Mouse (Mus musculus) forebrain, embryonic 11.5 days (tissue): ENCODE measurements around the gene Pgm5. TPM values are rescaled to one million over a fixed set of nuclear protein-coding genes. Genes with fewer than 3 reads are reported as not detected.

Experiments used
- ATAC-seq: fragments of 200-750 bp; cut with Nextera tagmentation; replicated peaks from 2 replicates; pipeline ENCODE4 v1.8.0; 2017; ENCODE audit warnings: moderate TSS enrichment; ENCODE audit not compliant: low FRiP score
- DNase-seq: peaks from one replicate; pipeline ENCODE4 v3.0.0-alpha.2; 2017; ENCODE audit warnings: low spot score
- H3K27ac ChIP-seq: fragments of 300-500 bp; sonication (generic); 2 replicates; pipeline ENCODE4 v1.5.1; 2014; ENCODE audit warnings: low read depth, low read length
- H3K27me3 ChIP-seq: fragments of 300-500 bp; sonication (generic); 2 replicates; pipeline ENCODE4 v1.6.1; 2014; ENCODE audit warnings: mild to moderate bottlenecking, low read length, mixed read lengths; ENCODE audit not compliant: control insufficient read depth, insufficient read depth
- H3K36me3 ChIP-seq: fragments of 300-500 bp; sonication (generic); 2 replicates; pipeline ENCODE4 v1.6.1; 2014; ENCODE audit warnings: mild to moderate bottlenecking, low read length, moderate library complexity, mixed read lengths; ENCODE audit not compliant: control insufficient read depth, insufficient read depth
- H3K4me1 ChIP-seq: fragments of 300-500 bp; sonication (generic); replicated peaks from 2 replicates; pipeline ENCODE4 v1.6.1; 2014; ENCODE audit warnings: low read length, mixed read lengths; ENCODE audit not compliant: control insufficient read depth, insufficient read depth
- H3K4me2 ChIP-seq: fragments of 300-500 bp; sonication (generic); 2 replicates; pipeline ENCODE4 v1.6.1; 2014; ENCODE audit warnings: low read depth, mild to moderate bottlenecking, low read length, moderate library complexity, mixed read lengths; ENCODE audit not compliant: severe bottlenecking
- H3K4me3 ChIP-seq: fragments of 300-500 bp; sonication (generic); 2 replicates; pipeline ENCODE4 v1.5.1; 2014; ENCODE audit warnings: low read depth, low read length
- H3K9ac ChIP-seq: fragments of 300-500 bp; sonication (generic); 2 replicates; pipeline ENCODE4 v1.6.1; 2014; ENCODE audit warnings: low read length
- H3K9me3 ChIP-seq: fragments of 300-500 bp; sonication (generic); 2 replicates; pipeline ENCODE4 v1.6.1; 2016; ENCODE audit warnings: low read length, mixed read lengths; ENCODE audit not compliant: control insufficient read depth
- WGBS: fragments of 180-500 bp; shearing (Covaris S2); extraction: QIAGEN DNeasy Blood & Tissue Kit; methylation state at CpG from one replicate; pipeline ENCODE4 v1.1.7; 2014; 5-methylcytosine and 5-hydroxymethylcytosine counted together
- polyA plus RNA-seq: library from polyadenylated mRNA; unstranded; fragments of >200 nt; fragmentation: Nextera tagmentation; extraction: Ambion mirVana; gene quantifications from 2 replicates; pipeline ENCODE4 v1.2.1, GENCODE M21; 2014

The Pgm5 gene
- polyA plus RNA-seq, 1 experiment from 2014 or later = 0.35 TPM

DNA sequence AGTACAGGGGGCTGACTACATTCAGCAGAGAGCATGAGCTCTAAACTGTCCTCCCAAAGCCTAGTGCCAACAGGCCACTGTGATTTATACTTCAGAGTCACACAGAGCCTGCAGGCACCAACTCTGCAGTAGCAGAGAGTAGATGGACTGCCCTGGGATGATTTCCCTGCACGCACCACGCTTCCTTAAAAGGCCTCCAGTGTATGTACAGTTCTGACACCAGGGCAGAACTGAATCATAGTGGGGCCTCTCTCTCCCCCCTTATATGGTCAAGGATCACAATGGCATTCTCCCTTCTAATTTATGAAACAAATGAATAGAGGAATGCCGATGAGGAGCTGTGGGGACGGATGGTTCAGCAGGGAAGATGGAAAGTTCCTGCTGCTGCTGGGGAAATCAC, 91.3 kb downstream of the Pgm5 start:
- Histone ChIP-seq H3K9me3 (no peaks in the 10 kb centered on the region), H3K4me2 (no peak overlapping the region), H3K27ac (no peak overlapping the region), H3K27me3 (no peaks in the 10 kb centered on the region), H3K36me3 (no peaks in the 10 kb centered on the region), H3K4me3 (no peak overlapping the region), H3K9ac (no peak overlapping the region), H3K4me1 (no peaks in the 10 kb centered on the region)
- ATAC-seq (no peak), DNase-seq (no peak)
- WGBS = 82% methylated on average over 4 of the region's 4 CpGs

DNA sequence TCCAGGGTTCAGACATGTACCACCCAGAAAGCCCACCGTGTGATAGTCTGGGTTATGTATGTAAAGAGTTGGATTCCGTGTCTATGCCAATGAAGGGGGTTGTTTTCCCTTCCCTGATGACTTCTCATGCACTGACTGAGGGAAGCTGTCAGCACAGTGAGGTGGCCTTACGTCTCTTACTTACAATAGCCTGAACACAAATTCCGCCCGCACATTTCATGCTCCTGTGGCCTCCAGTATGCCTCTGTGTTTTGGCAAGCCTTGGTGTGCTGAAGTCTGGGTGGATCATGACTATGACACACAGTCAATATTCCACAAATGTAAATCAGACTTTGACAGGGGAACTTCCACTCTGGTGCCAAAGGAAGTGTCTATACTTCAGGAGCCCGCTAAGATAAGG, 94.3 kb downstream of the Pgm5 start:
- Histone ChIP-seq H3K4me1 (no peaks in the 10 kb centered on the region), H3K4me2 (no peak overlapping the region), H3K9me3 (no peaks in the 10 kb centered on the region), H3K27me3 (no peaks in the 10 kb centered on the region), H3K4me3 (no peak overlapping the region), H3K36me3 (no peaks in the 10 kb centered on the region), H3K27ac (no peak overlapping the region), H3K9ac (no peak overlapping the region)
- no peak for ATAC-seq
- DNase-seq = no peak
- WGBS = 86% methylated on average over 6 of the region's 6 CpGs

DNA sequence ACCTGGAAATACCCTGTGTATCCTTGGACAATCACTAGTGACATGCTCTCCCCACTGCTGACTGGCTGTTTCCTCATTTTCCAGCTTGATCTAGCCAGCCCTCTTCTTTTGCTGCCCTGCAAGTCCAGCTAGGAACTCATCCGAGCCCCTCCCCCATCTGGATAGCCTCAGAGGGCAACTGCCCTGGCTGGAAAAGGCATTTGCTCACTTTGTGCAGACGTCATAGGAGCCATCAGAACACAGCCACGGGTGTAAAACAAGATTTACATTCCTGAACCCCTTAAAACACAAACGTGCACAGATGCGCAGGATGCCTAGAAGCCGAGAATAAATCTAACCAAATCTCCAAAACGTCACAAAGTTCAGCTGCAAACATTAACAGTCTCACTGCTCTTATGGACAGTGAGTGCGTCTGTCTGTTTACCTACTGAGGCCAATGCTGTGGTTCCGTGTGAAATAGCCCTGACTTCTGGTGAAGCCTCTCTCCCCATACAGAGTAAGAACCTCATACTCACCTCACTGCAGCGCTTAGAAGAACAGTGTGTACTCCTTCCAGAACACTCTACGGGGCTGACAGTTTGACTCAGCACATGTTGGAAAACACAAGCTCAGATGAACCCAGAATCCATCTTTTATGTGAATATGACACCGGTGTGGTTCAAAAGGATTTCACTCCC, 99.0 kb downstream of the Pgm5 start:
- no peak overlapping the region for H3K9ac ChIP-seq
- H3K9me3 ChIP-seq = no peaks in the 10 kb centered on the region
- DNase-seq = no peak
- WGBS = 79% methylated on average over 12 of the region's 12 CpGs
- H3K4me2 ChIP-seq = no peak overlapping the region
- H3K4me1 ChIP-seq = no peaks in the 10 kb centered on the region
- no peaks in the 10 kb centered on the region for H3K27me3 ChIP-seq
- H3K27ac ChIP-seq = no peak overlapping the region
- no peak overlapping the region for H3K4me3 ChIP-seq
- no peak for ATAC-seq
- no peaks in the 10 kb centered on the region for H3K36me3 ChIP-seq

DNA sequence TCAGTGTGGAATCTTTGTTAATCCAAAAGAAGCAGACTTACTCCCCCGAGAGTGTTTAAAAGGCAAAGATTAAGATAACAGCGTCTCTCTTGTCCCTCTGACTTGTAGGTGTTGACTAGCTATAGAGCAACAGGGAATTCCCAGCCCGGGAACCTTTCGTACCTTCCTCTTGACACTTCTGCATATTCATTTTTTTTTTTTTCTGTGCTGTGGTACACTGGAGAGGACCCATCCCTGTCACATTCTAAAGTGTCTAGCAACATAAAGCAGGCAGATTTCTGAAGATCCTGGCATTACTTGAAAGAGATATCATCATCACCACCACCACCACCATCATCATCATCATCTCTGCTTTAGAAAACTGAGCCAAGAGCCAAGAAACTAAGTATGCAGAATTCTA, 105.0 kb downstream of the Pgm5 start:
- WGBS = 86% methylated on average over 4 of the region's 4 CpGs
- no peak for DNase-seq

DNA sequence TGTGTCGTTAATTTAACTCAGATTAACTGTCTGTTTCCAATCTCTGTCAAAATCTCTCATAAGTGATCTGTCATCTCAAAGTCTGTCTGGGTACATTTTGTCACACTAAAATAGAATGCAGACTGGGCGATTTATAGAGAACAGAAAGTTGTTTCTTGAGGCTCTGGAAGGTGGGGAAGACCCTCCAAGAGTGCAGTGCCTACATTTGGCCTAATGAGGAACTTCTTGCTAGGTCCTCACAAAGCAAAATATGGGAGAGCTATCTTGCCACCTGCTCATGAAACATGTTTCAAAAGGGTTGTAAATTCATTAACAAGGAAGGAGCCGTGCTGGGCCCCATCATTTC, 107.2 kb downstream of the Pgm5 start:
- no peak overlapping the region for H3K27ac ChIP-seq
- H3K4me3 ChIP-seq = no peak overlapping the region
- 88% methylated on average over 3 of the region's 3 CpGs for WGBS
- H3K4me2 ChIP-seq = no peak overlapping the region
- no peaks in the 10 kb centered on the region for H3K27me3 ChIP-seq
- H3K9ac ChIP-seq = no peak overlapping the region
- H3K9me3 ChIP-seq = no peaks in the 10 kb centered on the region
- ATAC-seq (no peak), DNase-seq (no peak)
- H3K4me1 ChIP-seq = no peaks in the 10 kb centered on the region
- H3K36me3 ChIP-seq = no peaks in the 10 kb centered on the region

More for the DNA sequence above, 105.0 kb downstream of the Pgm5 start:
- Histone ChIP-seq H3K4me2 (no peak overlapping the region), H3K27me3 (no peaks in the 10 kb centered on the region), H3K4me1 (no peaks in the 10 kb centered on the region), H3K4me3 (no peak overlapping the region), H3K36me3 (no peaks in the 10 kb centered on the region), H3K9me3 (no peaks in the 10 kb centered on the region), H3K9ac (no peak overlapping the region), H3K27ac (no peak overlapping the region)
- ATAC-seq = no peak

DNA sequence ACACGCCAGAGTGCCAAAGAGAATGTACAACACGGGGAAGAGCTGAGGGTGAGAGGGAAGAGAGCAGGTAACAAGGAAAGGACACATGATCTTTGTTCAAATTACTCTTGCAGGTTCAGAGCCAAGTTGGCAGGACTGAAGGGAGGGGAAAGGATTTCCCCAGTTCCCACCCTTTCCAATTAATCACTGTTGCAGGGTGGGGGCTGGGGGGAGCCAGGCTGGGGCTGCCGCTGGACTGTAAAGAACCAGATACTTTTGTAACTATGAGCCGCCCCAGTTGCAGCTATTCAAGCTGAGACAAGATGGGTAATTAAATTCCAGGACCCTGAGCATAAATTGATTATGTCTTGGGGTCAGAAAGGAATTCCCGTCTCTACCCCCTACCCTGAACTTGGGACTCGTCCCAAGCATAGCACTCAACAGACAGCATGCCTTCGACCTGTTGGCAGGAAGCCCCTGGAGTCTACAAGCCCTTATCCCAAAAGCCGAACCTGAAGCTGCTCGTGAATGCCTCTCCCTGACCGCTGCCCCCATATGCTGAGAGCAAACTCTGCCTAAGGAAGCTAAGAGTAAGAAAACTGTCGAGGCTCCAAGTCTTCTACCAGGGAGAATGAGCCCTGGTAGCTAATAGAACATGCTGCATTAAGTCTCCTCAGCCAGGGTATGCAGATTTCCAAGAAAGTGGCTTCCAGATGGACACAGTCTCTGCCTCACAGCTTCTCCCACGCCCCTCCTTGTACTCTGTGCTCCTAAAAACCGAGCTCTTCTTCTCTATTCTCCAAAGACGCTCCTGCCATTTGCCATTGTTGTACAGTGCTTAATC, 107.8 kb downstream of the Pgm5 start:
- no peak overlapping the region for H3K4me2 ChIP-seq
- no peak for ATAC-seq
- H3K27ac ChIP-seq = no peak overlapping the region
- no peak overlapping the region for H3K9ac ChIP-seq
- no peaks in the 10 kb centered on the region for H3K9me3 ChIP-seq
- 54% methylated on average over 14 of the region's 14 CpGs for WGBS
- H3K4me1 ChIP-seq = no peaks in the 10 kb centered on the region
- H3K36me3 ChIP-seq = no peaks in the 10 kb centered on the region
- no peaks in the 10 kb centered on the region for H3K27me3 ChIP-seq
- no peak overlapping the region for H3K4me3 ChIP-seq
- no peak for DNase-seq

DNA sequence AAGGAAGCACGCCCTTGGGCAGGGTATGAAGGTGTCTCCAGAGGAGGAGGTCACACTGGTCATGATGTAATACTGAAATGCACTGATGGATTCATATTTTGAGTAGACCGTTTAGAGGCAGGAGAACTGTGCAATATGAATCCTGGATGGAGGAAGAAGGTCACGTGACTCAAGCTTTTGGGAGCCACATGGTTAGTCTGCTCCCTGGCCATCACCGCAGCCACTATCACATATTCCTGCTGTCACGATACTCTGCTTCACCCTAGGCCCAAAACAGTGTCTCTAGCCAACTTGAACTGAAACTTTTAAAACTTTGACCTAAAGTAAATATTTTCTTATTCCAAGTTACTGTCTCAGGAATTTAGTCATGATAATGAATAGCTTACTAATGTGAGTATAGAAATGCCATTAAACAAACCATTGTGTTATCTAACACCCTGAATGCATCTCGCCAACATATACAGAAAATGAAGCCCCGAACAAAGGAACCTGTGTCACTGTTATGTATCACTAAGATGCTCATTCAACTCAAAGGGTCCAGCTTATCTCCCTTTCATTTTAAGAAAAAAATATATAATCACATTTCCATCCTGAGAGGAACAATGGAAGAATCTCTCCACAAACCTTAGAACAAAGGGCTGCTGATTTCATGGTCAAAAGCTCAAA, 108.6 kb downstream of the Pgm5 start:
- 88% methylated on average over 7 of the region's 7 CpGs for WGBS
- no peak overlapping the region for H3K4me2 ChIP-seq
- H3K27ac ChIP-seq = no peak overlapping the region
- no peaks in the 10 kb centered on the region for H3K27me3 ChIP-seq
- ATAC-seq (no peak), DNase-seq (no peak)
- no peaks in the 10 kb centered on the region for H3K4me1 ChIP-seq
- H3K4me3 ChIP-seq = no peak overlapping the region
- no peaks in the 10 kb centered on the region for H3K36me3 ChIP-seq
- H3K9ac ChIP-seq = no peak overlapping the region
- H3K9me3 ChIP-seq = no peaks in the 10 kb centered on the region

DNA sequence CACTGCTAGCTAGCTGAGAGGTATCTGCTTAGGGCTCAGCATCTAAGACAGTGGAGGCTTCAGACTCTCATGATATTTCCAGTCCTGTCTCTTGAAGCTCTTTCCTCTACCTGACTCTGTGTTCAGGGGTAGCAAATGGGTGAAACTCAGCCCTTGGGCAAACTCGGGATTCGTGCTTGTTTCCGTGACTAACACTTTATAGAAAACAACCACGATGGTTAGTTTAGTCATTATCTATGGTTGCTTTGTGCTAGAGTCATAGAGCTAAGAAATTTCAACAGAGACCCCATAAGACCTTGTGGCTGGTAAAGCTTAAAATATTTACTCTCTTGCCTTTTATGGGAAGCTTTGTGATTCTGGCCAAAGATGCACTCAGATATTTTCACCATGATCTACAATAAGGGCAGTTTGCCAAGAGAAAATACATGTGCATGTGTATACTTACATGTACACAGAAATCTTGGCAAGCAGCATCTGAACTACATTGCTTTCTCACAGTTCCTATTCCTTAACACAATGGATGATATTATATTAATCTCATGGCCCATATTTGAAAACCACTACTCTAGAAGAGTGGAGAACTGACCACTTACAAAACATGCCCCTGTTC, 115.3 kb downstream of the Pgm5 start:
- Histone ChIP-seq H3K27me3 (no peaks in the 10 kb centered on the region), H3K4me1 (no peaks in the 10 kb centered on the region), H3K9ac (no peak overlapping the region), H3K9me3 (no peaks in the 10 kb centered on the region), H3K27ac (no peak overlapping the region), H3K4me2 (no peak overlapping the region), H3K36me3 (no peaks in the 10 kb centered on the region), H3K4me3 (no peak overlapping the region)
- 87% methylated on average over 4 of the region's 4 CpGs for WGBS
- ATAC-seq (no peak), DNase-seq (no peak)
